Mouse (Mus musculus) limb, embryonic 13.5 days (tissue): Measurements from ENCODE around the gene Mettl17. TPM values are rescaled to one million over a fixed set of nuclear protein-coding genes. Genes with fewer than 3 reads are reported as not detected.
A peak's percentile ranks its signal among the peaks of the same experiment; 100 is the strongest.

Experiments used
- ATAC-seq: fragments of 200-750 bp; cut with Nextera tagmentation; 2 replicates; pipeline ENCODE4 v1.8.0; 2017; ENCODE audit warnings: low read depth, moderate number of reproducible peaks, moderate TSS enrichment; ENCODE audit not compliant: low FRiP score
- H3K27ac ChIP-seq: fragments of 300-500 bp; sonication (generic); 2 replicates; pipeline ENCODE4 v1.5.1; 2015; ENCODE audit warnings: inconsistent platforms, mild to moderate bottlenecking, moderate library complexity
- H3K27me3 ChIP-seq: fragments of 300-500 bp; sonication (generic); 2 replicates; pipeline ENCODE4 v1.6.1; 2015; ENCODE audit warnings: mild to moderate bottlenecking, inconsistent platforms
- H3K36me3 ChIP-seq: fragments of 300-500 bp; sonication (generic); 2 replicates; pipeline ENCODE4 v1.6.1; 2015; ENCODE audit warnings: inconsistent platforms, mild to moderate bottlenecking, moderate library complexity
- H3K4me1 ChIP-seq: fragments of 300-500 bp; sonication (generic); 2 replicates; pipeline ENCODE4 v1.6.1; 2015; ENCODE audit warnings: inconsistent platforms
- H3K4me2 ChIP-seq: fragments of 300-500 bp; sonication (generic); replicated peaks from 2 replicates; pipeline ENCODE4 v1.6.1; 2015; ENCODE audit warnings: inconsistent platforms, mild to moderate bottlenecking, moderate library complexity
- H3K4me3 ChIP-seq: fragments of 300-500 bp; sonication (generic); 2 replicates; pipeline ENCODE4 v1.5.1; 2015; ENCODE audit warnings: moderate library complexity, mild to moderate bottlenecking, inconsistent platforms
- H3K9ac ChIP-seq: fragments of 300-500 bp; sonication (generic); 2 replicates; pipeline ENCODE4 v1.6.1; 2015; ENCODE audit warnings: mild to moderate bottlenecking, inconsistent platforms
- H3K9me3 ChIP-seq: fragments of 300-500 bp; sonication (generic); 2 replicates; pipeline ENCODE4 v1.6.1; 2016; ENCODE audit warnings: inconsistent platforms
- WGBS: fragments of 180-500 bp; shearing (Covaris S2); methylation state at CpG from one replicate; pipeline ENCODE4 v1.1.7; 2015; 5-methylcytosine and 5-hydroxymethylcytosine counted together
- microRNA-seq: library from miRNA; unstranded; fragments of <30 nt; microRNA quantifications from one replicate; pipeline ENCODE4, GENCODE M21; 2016
- polyA plus RNA-seq: library from polyadenylated mRNA; unstranded; fragments of >200 nt; fragmentation: Nextera tagmentation; extraction: Ambion mirVana; gene quantifications from 2 replicates; pipeline ENCODE4 v1.2.1, GENCODE M21; 2015

The Mettl17 gene
- polyA plus RNA-seq, 1 experiment from 2014 or later, result 62.2 TPM

DNA sequence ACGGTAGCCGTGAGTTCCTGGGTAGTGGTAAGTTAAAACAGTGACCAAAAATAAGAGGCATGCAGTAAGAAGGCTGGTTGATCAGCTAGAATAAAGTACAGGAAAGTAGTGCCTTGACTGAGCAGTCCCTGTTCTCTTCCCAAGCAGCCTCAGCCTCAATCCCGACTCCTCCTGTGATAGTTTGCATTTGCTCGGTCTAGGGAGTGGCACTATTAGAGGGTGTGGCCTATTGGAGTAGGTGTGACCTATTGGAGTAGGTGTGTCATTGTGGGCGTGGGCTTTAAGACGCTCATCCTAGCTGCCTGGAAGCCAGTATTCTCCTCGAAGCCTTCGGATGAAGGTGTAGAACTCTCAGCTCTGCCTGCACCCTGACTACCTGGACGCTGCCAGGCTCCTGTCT, 54.4 kb downstream of the Mettl17 start:
- H3K27ac ChIP-seq, result no peak overlapping the region
- no peaks in the 10 kb centered on the region for H3K36me3 ChIP-seq
- ATAC-seq, result no peak
- H3K4me2 ChIP-seq, result no peak overlapping the region
- H3K27me3 ChIP-seq, result no peaks in the 10 kb centered on the region
- H3K9me3 ChIP-seq, result peaks cover 20% of the 10 kb centered on the region; the same call in 1 of the 2 replicates
- no peak overlapping the region for H3K4me3 ChIP-seq
- 87% methylated on average over 9 of the region's 9 CpGs for WGBS
- peaks cover 15% of the 10 kb centered on the region for H3K4me1 ChIP-seq
- H3K9ac ChIP-seq, result no peak overlapping the region

GRCm38 (mm10) chr14:51940944-51941560, 56.4 kb downstream of the Mettl17 start:
- WGBS, result 33% methylated on average over 8 of the region's 8 CpGs

DNA sequence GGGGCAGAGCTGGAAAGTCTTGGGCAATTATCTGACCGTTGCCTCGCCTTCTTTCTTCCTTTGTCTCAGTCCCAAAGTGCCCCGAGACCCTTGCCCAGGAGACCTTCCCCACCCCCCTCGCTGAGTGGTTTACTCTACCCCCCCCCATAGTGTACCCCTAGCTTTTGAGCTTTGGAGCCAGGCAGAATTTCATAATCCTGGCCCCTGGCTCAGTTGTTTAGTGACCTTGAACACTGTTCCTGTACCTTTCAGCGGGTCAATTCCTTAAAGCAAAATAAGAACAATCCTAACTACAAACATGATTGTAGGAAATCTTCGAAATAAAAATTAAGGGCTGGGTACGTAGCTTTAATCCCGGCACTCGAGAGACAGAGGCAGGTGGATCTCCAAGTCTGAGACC, 56.9 kb downstream of the Mettl17 start:
- 62% methylated on average over 9 of the region's 9 CpGs for WGBS
- H3K9me3 ChIP-seq, result peaks cover 14% of the 10 kb centered on the region; the same call in 1 of the 2 replicates

More at GRCm38 (mm10) chr14:51940944-51941560, 56.4 kb downstream of the Mettl17 start:
- no peak overlapping the region for H3K4me2 ChIP-seq
- no peak overlapping the region for H3K4me3 ChIP-seq
- H3K9me3 ChIP-seq, result peaks cover 14% of the 10 kb centered on the region; the same call in 1 of the 2 replicates
- ATAC-seq, result peak; percentile 54; the same call in 1 of the 2 replicates
- peaks cover 15% of the 10 kb centered on the region for H3K4me1 ChIP-seq
- H3K36me3 ChIP-seq, result no peaks in the 10 kb centered on the region
- no peak overlapping the region for H3K27ac ChIP-seq
- no peak overlapping the region for H3K9ac ChIP-seq
- no peaks in the 10 kb centered on the region for H3K27me3 ChIP-seq

GRCm38 (mm10) chr14:51942236-51942635, 57.6 kb downstream of the Mettl17 start:
- Histone ChIP-seq H3K9me3 (peaks cover 14% of the 10 kb centered on the region; the same call in 1 of the 2 replicates), H3K4me2 (no peak overlapping the region), H3K9ac (no peak overlapping the region), H3K27me3 (no peaks in the 10 kb centered on the region), H3K4me3 (no peak overlapping the region), H3K4me1 (peaks cover 15% of the 10 kb centered on the region), H3K27ac (no peak overlapping the region), H3K36me3 (no peaks in the 10 kb centered on the region)
- ATAC-seq, result no peak
- WGBS, result 54% methylated on average over 7 of the region's 7 CpGs

More for the DNA sequence above, 56.9 kb downstream of the Mettl17 start:
- Histone ChIP-seq H3K36me3 (no peaks in the 10 kb centered on the region), H3K27me3 (no peaks in the 10 kb centered on the region), H3K27ac (no peak overlapping the region), H3K9ac (no peak overlapping the region), H3K4me3 (no peak overlapping the region), H3K4me1 (peaks cover 15% of the 10 kb centered on the region), H3K4me2 (no peak overlapping the region)
- ATAC-seq, result no peak

Small RNA genes within 50 kb of the gene (microRNA-seq; reads per million reads assigned to microRNA genes)
- not detected for gene Gm27375

Other genes starting within 250 kb of the Mettl17 start
- not detected in 2 replicates for gene Gm4181, start 249.2 kb upstream of the Mettl17 start, polyA plus RNA-seq
- gene Gm17079, start 189.4 kb upstream of the Mettl17 start, polyA plus RNA-seq, result not detected in 2 replicates
- not detected in 2 replicates for gene Gm5800, start 167.7 kb upstream of the Mettl17 start, polyA plus RNA-seq
- not detected in 2 replicates for gene Ang4, start 111.3 kb upstream of the Mettl17 start, polyA plus RNA-seq
- not detected in 2 replicates for gene AY358078, start 84.8 kb upstream of the Mettl17 start, polyA plus RNA-seq
- 0.42 TPM in 1 of 2 replicates, not detected in the other for gene Ear6, start 31.1 kb upstream of the Mettl17 start, polyA plus RNA-seq
- 1.4 and 1.6 TPM in 2 replicates for gene Slc39a2, start 8.0 kb downstream of the Mettl17 start, polyA plus RNA-seq
- 53.1 and 61.8 TPM in 2 replicates for gene Ndrg2, start 29.3 kb downstream of the Mettl17 start, polyA plus RNA-seq
- gene Tppp2, start 33.6 kb downstream of the Mettl17 start, polyA plus RNA-seq, result not detected in 2 replicates
- gene Rnase13, start 37.9 kb downstream of the Mettl17 start, polyA plus RNA-seq, result not detected in 2 replicates
- 189 and 203 TPM in 2 replicates for gene Arhgef40, start 99.9 kb downstream of the Mettl17 start, polyA plus RNA-seq
- 0.78 and 1.4 TPM in 2 replicates for gene Tmem253, start 130.8 kb downstream of the Mettl17 start, polyA plus RNA-seq
- gene Zfp219, start 135.9 kb downstream of the Mettl17 start, polyA plus RNA-seq, result 30.8 and 32.2 TPM in 2 replicates
- not detected in 2 replicates for gene Olfr221, start 157.6 kb downstream of the Mettl17 start, polyA plus RNA-seq
- 759 and 771 TPM in 2 replicates for gene Hnrnpc, start 219.2 kb downstream of the Mettl17 start, polyA plus RNA-seq
- 90.3 and 90.4 TPM in 2 replicates for gene Rpgrip1, start 225.9 kb downstream of the Mettl17 start, polyA plus RNA-seq